Mouse (Mus musculus): ENCODE data around the gene Slc7a8.

Gene Slc7a8

DNA sequence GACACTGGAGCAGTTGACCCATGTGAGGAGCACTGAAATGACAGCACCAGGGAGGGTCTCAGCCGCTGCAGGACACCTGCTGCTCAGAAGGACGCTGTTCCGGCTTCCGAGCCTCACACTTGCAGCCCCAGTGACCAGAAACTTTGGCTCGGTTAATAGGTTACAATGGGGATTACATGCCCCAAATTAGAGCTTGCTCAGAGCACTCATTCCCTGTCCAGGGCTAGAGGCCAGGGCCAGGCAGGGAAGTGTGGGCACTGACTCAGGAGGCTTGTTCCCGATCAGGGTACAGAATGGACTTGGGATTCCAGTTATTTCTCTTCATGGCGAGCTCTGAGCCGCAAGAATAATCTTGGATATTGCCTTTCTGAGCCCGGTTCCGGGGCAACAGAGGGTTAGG, 44.1 kb downstream of the Slc7a8 start:
- no peak for DNase-seq (ENCODE audit: low spot score)

DNA sequence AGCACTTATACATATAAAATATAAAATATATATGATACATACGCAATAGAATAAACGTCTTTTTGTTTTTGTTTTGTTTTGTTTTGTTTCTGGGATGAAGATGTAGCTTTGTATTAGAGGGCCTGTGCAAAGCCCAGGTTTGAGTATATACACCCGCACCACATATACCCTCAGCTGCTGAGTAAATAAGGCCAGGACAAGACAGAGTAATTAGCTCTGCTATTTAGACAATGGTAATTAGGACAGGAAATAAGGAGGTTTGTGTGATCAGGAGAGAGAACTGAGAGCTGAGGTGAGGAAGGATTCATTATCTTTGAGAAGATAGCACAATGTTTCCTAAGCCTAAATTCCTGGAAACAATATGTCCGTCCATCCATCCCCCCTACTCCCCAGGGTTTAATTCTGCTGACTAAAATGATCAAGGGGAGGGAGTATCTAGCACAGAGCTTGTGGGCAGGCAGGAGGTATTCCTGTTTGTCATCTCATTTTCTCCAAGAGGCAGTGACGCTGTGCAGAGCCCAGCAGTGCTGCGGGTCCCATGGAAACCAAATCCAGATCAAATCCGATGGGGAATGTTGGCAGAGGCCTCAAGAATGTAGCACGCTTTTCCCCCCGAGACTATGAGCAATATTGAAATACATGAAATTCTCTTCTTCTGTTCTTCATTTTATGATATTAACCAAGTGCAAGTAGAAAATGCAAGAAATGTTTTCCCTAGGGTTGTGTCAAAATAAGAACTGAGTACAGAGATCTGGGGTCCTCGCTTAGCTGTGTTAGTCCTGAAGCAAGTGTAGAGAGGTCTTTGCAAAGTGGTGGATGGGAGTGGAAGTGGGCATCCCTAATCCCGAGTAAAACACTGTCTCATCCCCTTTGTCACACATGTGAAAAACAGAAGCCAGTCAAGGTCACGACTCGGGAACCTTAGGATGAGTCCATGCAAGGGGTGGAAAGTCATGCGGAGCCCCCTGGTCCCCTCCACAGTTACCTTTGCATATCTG, 44.9 kb downstream of the Slc7a8 start:
- DNase-seq (ENCODE audit: low spot score), result no peak

DNA sequence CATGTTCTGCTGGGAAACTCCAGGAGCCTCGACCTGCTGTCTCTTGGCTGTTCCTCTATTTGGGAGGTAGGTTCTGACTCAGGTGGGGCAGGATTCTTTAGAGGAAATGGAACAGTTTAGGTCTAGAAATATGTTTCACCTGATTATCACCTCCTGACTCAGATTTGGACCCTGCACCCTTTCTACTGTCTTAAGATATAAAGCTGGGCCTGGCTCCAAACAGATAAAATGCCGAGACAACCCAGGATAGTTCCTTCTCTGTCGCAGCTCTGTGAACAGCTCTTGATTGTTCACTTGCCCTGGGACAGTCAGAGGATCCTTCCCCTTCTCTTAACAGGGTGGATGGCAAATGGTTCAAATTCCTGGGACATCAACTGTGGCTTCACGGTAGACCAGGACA, 46.5 kb downstream of the Slc7a8 start:
- DNase-seq (ENCODE audit: low spot score), result no peak

DNA sequence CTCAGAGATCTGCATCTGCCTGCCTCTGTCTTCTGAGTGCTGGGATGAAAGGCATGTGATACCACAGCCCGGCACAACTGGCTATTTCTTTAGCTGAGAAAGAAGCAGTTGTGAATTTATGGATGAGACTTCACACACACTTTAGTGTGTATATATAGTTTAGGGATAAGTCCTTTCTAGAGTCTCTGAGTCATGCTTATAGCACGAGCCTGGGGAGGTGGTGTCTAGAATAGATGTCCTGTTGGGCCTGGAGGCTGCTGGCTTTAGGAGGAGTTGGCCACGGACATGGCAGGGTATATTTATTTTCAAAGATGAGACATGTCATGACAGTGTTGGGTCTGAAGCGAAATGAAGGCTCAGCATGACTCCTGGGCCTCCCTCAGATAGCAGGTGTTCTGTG, 47.7 kb downstream of the Slc7a8 start:
- no peak for DNase-seq (ENCODE audit: low spot score)

DNA sequence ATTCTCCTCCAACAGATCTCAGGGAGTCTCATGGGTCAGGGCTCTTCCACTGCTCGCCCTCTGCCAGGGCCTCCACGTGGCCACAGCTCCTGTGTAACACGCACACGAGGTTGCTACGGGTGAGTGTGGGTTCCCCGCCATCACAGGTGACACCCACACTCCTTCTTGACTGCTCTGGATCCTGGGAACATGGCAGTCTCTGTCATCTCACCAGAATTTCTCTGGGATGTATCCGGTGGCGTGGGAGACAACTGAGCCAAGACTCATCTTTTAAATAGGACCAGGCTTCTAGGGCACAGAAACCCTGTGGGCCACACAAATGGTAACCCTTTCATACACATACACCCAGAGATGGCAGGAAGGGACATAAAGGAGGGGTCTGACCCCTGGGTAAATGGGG, 49.5 kb downstream of the Slc7a8 start:
- DNase-seq (ENCODE audit: low spot score), result no peak

DNA sequence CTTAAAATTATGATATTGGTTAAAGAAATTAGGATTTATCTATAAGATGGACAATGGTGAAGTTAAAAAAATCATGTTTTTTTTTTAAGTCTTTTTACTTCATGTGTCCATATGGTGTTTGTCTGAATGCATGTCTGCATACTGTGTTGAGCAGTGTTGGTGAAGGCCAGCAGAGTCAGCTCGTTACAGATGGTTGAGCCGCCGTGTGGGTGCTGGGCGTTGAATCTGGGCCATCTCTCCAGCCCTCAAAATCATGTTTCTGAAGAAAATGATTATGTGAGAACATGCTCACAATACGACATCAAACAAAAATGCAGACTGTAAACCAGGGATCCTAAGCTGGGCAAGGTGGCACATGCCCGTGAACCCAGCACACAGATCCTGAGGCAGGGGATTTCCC, 51.4 kb downstream of the Slc7a8 start:
- no peak for DNase-seq (ENCODE audit: low spot score)

DNA sequence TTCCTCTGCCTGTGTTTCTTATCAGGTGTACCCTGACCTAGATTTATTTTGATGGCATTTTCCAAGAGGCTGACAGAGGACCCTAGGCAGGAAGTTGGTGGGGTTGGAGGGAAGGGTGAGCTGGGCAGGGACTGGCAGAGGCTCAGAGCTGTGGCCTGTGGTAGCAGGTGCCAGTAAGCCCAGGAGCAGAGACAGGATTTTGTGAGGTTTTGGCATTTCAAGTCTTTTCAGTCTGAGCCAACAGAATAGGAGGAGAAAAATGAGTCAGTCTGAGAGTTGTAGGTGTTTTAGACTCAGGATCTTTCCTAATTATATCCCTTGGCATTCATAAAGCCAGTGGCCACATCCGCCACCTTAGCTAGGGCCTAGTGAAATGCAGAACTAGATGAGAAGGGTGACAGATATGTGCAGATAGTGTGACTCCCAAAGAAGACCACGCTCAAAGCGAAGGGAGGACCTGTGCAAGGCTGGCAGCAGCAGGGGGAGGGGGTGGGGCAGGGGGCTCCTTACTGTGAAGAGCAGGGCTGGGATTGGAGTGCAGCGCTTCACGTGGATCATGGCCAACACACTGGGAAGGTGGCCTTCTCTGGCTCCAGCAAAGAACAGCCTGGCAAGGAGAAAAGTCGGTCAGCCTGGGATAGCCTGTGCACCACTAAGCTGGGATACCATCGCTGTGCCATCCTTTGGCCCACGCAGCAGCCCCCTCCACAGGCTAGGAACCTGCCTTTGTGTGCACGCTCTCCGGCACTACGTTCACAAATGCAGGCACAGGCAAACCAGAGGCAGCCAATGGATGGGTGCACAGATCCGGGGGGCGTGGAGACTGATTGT, 52.7 kb downstream of the Slc7a8 start:
- no peak for DNase-seq (ENCODE audit: low spot score)

DNA sequence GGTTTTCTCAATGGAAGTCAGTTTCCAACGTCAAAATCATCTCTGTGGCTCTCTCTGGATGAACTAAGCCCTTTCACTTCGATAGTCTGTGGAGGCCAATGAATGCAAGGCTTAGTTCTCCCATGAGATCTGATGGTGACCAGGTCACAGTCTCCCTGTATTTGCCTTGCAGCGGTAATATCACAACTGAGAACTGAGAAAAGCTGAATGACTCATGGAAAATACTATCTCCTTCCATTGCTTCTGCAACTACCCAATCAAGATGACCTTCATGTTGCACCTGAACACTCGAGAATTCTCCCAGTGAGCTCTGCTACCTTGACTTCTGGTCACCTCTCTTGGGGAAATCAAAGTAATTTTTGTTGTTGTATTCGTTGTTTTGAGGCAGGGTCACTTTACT, 54.2 kb downstream of the Slc7a8 start:
- no peak for DNase-seq (ENCODE audit: low spot score)

DNA sequence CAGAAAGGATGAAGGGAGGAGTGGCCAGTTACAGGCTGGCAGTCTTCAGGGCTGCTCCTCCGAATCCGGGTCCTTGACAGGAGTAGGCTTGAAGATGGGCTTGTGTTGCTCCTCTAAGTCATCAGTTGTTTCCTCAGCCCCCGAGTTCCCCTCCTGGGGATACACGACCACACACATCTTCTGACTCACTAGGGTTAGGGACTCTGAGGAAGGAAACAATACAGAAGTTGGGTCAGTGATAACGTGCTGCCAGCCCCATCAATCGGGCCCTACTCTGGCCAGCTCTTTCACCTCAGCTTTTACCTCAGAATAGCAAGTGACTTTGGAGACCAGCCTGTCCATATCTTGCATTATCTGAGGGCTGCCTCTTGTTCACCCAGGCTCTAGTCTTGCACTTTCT, 57.7 kb downstream of the Slc7a8 start:
- no peak for DNase-seq (ENCODE audit: low spot score)

DNA sequence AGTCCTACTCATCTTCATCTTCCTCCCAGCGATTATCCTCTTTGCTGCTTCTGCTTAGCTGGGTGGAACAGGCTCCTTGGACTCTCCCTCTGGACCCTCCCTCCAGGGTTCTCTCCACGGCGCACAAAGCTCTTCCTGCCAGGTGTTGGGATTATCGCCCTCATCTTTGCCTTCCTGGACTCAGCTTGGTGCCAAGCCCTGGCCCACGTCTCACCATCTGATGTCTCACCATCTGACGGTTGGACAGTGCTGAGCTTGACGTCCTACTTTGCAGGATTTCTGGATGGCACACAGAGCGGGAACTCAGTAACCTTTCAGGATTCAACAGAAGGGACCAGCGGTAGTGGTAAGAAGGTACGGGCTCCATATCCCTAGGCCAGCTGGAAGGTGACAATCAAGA, 60.0 kb downstream of the Slc7a8 start:
- DNase-seq (ENCODE audit: low spot score), result no peak

DNA sequence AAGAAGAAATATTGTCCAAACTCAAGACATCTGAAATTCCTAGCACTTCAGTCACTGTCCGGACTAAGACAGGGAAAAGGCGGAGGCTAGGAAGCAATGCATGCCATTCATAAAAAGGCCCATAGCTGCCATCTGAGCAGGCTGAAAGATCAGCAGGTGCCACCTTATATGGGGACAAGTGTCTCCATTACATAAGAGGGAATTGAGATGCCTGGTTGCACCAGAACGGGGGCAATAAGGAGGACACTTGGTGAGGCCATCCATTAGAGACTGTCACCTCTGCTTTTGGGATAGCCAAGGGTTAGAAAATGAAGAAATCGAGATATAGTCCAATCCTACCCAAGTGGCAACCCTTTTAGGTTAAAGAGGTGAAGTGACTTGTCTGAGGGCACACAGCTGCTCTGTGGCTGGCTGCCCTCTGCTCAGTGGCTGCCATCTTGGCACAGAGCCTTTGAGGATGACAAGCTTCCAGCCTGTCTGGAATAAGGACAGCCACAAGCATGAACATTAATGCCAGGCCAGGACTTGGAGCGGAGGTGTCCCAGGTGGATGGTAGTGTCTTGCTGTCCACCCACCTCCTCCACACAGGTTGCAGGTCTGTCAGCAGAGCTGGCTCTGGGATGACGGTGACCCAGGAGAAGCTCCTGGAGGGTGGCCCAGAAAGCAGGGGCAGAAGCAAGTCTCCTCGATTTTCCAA, 60.9 kb downstream of the Slc7a8 start:
- no peak for DNase-seq (ENCODE audit: low spot score)

DNA sequence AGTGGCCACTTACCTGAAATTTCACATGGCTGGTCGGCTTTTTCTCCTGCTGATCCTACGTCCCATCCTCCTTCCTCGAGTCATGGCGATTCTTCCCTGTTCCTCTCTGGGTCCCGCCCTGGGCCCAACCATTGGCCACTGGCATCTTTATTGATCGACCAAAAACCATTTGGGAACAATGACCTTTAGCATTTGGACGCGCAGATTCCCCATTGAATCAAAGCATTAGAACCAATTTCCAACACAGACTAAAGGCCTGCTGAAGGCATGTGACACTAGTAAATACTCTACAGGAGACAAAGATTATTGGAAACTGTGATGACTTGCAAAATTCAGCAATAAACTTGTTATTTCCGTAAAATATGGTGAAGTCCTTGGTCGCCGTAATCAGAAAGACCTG, 61.7 kb downstream of the Slc7a8 start:
- DNase-seq (ENCODE audit: low spot score), result no peak

DNA sequence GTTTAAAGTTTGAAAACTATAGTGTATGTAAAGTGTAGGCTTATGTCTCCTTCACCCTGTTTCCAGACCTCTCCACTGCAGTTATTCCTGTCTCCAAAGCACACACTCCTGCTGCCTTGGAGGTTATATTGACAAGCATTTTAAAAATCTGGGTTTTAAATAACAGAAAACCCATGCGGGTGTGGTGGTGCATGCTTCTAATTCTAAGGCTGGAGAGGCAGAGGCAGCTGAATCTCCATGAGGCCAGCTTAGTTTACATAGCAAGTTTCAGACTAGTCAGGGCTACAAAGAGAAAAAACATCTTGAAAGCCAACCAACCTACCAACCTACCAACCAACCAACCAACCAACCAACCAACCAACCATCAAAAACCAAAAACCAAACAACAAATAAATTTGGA, 66.3 kb downstream of the Slc7a8 start:
- DNase-seq (ENCODE audit: low spot score), result no peak

DNA sequence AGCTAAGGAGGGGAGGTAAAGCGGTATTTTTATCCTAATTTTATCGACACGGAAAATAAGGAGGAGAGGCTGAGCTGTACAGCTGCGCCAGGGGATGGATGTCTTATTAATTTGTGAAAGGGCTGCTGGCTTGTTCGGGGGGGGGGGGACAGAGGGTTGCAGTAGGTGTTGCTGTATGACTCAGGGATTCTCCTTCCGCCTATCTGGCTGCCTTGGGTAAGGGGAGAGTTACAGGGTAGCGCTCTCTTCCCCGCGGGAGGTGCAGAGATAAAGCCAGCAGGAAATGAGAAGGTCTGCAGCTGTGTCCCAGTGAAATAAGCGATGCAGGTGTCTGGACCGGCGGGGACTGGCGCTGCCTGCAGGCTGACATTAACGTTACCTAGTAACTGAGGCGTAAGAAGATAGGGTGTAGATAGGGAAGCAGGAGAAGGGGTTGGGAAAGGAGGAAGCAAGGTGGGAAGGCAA, 67.1 kb downstream of the Slc7a8 start:
- no peak for DNase-seq (ENCODE audit: low spot score)

DNA sequence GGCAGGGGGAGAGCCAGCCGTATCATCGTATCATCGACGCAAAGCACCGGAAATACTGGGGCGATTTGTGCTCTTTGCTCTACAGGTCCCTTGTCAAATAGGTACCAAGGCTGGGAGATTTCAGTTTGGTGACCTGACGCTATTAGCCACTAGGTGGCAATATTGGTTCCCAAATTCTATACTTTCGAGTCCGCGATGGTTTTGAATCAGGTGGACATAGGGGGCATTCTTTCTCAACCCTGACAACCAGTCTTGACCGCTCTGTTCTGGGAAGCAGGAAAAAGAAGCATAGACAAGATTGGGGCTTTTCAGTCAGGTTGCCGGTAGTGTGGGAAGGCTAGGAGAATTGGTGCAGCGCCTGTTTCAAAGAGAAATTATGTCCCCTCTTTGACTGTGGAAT, 67.6 kb downstream of the Slc7a8 start:
- peak; percentile 63 for DNase-seq (ENCODE audit: low spot score)

DNA sequence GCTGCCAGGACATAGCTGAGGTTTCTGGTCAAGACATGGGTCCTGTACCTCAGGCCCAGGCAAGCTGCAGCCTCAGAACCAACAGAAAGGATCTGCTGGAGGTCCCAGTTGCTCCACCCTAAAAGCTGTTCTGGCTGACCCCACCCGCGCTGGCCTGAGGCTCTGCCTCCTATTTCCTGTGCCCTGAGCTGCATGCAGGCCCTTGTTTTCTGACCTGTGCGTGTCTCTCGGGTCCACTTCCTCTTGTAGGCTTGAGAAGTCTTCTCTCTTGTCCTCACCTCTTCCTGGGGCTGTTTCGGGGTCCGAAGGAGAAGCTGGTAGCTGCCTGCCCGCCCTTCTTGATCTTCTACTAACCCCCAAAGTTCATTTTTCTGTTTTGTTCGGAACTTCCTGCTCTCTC, 68.9 kb downstream of the Slc7a8 start:
- no peak for DNase-seq (ENCODE audit: low spot score)

DNA sequence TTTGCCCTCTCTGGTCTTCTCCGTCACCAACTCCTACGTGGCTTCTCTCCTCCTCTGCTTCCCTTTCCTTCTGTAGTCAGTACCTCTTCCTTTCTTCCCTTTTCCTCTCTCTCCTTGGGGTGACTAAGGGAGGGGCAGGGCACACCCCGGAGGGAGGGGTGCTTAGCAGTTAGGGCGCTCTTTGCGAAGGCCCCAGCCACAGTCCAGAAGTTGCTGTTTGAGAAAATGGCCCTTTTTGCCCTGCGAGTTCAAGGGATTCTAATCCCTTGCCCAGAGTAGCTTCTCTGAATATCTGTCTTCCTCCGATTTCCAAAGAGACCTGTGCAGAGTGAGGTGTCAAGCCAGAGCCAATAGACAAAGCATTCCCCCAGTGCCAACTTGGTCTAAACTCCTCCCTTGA, 69.7 kb downstream of the Slc7a8 start, which contains the start of gene Cebpe:
TSS of gene Cebpe (minus strand) at position 101 of the 400 bp plus-strand sequence.
- DNase-seq (ENCODE audit: low spot score), result no peak

DNA sequence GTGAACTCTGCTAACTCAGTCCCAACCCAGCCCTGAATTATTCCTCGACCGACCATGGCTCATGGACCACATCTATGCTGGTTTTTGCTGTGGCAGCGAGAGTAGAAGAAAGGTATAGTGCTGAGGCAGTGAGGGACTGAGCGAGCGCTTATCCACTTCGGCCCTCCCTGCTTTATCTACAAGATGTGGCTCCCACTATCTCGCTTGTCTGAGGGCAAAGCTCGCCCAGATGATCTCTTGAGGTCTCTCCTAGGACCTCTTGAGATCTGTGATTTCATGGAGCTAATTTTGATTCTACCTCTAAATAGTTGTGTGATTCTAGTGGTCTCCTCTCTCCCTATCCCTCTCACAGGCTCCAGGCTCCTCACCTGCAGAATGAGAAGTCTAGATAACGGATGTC, 72.7 kb downstream of the Slc7a8 start:
- DNase-seq (ENCODE audit: low spot score), result no peak

DNA sequence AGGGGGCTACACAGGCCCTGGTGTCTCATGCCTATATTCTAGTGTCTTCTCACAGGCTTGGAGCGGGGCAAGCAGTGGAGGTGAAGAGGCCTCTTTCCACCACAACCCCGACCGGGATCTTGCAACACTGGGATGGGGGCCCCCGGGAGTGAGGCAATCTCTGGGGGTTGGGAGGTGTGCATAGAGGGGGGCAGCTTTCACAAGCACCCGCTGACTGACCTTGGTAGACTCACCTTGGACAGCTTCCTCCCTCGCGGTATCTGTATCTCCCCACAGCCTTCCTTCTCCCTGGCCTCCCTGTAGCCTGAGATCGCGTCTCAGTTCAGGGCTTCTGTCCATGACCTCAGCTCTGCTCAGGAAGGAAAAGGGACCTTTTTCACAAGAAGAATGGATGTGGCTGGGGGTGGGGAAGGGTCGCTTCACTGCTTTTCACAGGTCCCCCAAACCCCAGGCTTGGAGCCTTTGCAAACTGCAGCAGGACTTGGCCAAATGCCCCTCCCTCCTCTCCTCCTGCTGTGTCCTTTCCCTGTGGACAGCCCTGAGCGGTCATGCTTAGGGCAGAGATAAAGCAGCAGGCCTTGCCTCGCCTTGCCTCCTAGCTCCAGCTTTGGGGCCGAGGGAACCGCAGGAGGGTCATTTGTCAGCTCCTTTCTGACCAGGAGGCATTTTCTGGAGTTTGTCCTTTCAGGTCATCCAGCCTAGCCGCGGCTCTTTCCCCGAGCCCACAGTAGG, 75.0 kb downstream of the Slc7a8 start:
- DNase-seq (ENCODE audit: low spot score), result no peak

DNA sequence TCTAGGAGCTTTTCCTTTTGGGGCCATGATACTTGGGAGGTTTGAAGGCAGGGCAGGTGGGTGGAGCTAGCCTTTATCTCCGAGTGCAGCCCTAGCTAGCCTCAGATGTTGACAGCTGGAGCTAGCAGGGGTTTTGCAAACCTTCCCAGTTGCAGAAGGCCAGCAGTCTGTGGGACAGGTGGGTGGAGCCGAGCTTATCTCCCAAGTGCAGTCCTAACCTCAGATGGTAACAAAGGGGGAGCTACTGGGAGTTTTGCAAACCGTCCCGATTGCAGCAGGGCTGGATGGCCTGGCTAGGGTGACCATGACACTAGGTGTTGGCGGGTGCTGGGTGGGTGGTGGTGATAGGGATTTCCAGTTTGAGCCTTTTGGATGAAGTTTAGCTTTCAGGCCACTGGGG, 75.9 kb downstream of the Slc7a8 start:
- DNase-seq (ENCODE audit: low spot score), result no peak

DNA sequence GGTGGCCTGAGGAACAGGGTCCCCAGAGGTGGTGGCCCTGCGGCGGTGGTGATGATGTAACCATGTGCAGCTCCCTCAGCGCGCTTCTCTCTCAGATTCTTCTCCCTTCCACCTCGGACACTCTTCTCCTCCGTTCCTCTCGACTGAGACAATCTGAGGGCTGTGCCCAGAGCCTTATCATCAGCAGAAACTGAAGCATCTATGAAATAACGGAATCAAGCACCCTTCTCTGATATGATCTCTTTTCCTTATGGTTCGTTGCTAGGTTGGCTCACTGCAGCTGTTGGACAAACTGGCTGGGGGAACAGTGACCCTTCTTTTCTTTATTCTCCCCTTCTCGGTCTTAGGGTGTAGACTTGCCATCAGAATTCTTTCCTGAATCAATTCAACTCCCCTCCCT, 78.5 kb downstream of the Slc7a8 start:
- no peak for DNase-seq (ENCODE audit: low spot score)

DNA sequence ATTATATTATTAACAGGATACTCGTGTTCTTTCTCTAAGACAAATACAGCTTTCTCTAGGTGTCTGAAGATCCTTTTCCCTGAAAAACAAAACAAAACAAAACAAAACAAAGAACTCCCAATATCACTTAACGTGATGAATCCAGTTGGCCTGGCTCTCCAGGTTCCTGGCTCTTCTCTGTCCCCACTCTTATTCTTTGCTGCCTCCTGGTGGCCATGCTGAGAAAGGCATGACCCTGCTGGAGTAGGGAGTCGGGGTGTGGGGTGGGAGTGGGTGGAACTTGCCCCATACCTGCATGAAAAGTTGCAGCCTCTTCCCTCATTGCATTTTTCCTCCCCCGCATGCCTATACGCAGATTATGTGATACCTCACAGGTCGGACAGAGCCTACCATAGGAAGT, 80.4 kb downstream of the Slc7a8 start:
- DNase-seq (ENCODE audit: low spot score), result peak; percentile 81
